Mouse (Mus musculus) midbrain, embryonic 13.5 days (tissue): ENCODE results near the gene Rerg. TPM values are rescaled to one million over a fixed set of nuclear protein-coding genes. Genes with fewer than 3 reads are reported as not detected.

Experiments used
- ATAC-seq: fragments of 200-750 bp; cut with Nextera tagmentation; 2 replicates; pipeline ENCODE4 v1.8.0; 2017; ENCODE audit warnings: mild to moderate bottlenecking, moderate TSS enrichment, moderate library complexity
- H3K27ac ChIP-seq: fragments of 300-500 bp; sonication (generic); 2 replicates; pipeline ENCODE4 v1.5.1; 2015; ENCODE audit warnings: inconsistent platforms, mild to moderate bottlenecking, moderate library complexity
- H3K27me3 ChIP-seq: fragments of 300-500 bp; sonication (generic); 2 replicates; pipeline ENCODE4 v1.6.1; 2015; ENCODE audit warnings: mild to moderate bottlenecking, inconsistent platforms
- H3K36me3 ChIP-seq: fragments of 300-500 bp; sonication (generic); 2 replicates; pipeline ENCODE4 v1.6.1; 2015; ENCODE audit warnings: mild to moderate bottlenecking, inconsistent platforms
- H3K4me1 ChIP-seq: fragments of 300-500 bp; sonication (generic); replicated peaks from 2 replicates; pipeline ENCODE4 v1.6.1; 2015; ENCODE audit warnings: inconsistent platforms
- H3K4me2 ChIP-seq: fragments of 300-500 bp; sonication (generic); replicated peaks from 2 replicates; pipeline ENCODE4 v1.6.1; 2015; ENCODE audit warnings: moderate library complexity, mild to moderate bottlenecking, inconsistent platforms
- H3K4me3 ChIP-seq: fragments of 300-500 bp; sonication (generic); replicated peaks from 2 replicates; pipeline ENCODE4 v1.5.1; 2015; ENCODE audit warnings: mild to moderate bottlenecking, inconsistent platforms
- H3K9ac ChIP-seq: fragments of 300-500 bp; sonication (generic); replicated peaks from 2 replicates; pipeline ENCODE4 v1.6.1; 2015; ENCODE audit warnings: mild to moderate bottlenecking, inconsistent platforms
- H3K9me3 ChIP-seq: fragments of 300-500 bp; sonication (generic); 2 replicates; pipeline ENCODE4 v1.6.1; 2016; ENCODE audit warnings: mild to moderate bottlenecking, inconsistent platforms
- WGBS: fragments of 180-500 bp; shearing (Covaris S2); methylation state at CpG from one replicate; pipeline ENCODE4 v1.1.7; 2015; 5-methylcytosine and 5-hydroxymethylcytosine counted together
- polyA plus RNA-seq: library from polyadenylated mRNA; unstranded; fragments of >200 nt; fragmentation: Nextera tagmentation; extraction: Ambion mirVana; gene quantifications from 2 replicates; pipeline ENCODE4 v1.2.1, GENCODE M21; 2015

The Rerg gene
- polyA plus RNA-seq, 1 experiment from 2014 or later, result 2.8 TPM

DNA sequence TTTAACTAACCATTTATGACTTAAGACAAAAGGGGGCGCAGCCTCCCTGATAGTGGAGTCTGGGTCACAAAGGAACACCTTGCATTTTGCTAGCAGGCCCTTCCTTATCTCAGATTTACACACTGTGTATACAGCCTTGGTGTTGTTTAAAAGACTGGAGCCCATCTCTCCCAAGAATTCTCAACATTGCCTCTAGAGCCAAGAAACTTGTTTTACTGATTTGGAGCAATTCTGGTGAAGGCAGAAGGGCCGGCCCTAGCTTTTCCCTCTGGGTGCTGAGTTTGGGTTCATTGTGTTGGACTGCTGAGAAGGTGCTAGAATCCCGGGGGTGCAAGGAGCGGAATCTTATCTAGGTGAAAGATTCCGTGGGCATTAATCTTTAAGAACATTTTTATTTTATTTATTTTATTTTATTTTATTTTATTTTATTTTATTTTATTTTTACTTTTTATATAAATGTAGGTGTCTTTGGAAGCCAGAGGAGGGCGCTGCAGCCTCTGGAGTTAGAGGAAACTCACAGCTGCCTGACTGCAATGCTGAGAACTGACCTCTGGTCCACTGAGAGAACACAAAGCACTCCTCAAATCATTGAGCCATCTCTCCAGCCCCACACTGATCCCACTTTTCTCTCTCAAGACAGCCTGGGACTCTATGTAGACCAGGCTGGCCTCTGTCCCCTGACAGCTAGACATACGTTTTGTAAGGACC, 26.3 kb downstream of the Rerg start:
- H3K27me3 ChIP-seq, result peaks cover 8% of the 10 kb centered on the region; the same call in 1 of the 2 replicates
- H3K27ac ChIP-seq, result no peak overlapping the region
- no peaks in the 10 kb centered on the region for H3K9me3 ChIP-seq
- H3K4me3 ChIP-seq, result no peak overlapping the region
- H3K9ac ChIP-seq, result no peak overlapping the region
- 85% methylated on average over 7 of the region's 7 CpGs for WGBS
- ATAC-seq, result no peak
- peaks cover 16% of the 10 kb centered on the region for H3K4me1 ChIP-seq
- no peak overlapping the region for H3K4me2 ChIP-seq
- no peaks in the 10 kb centered on the region for H3K36me3 ChIP-seq

- 1% methylated on average over 11 of the region's 11 CpGs for WGBS
- Histone ChIP-seq H3K27ac (no peak overlapping the region), H3K27me3 (peaks cover 8% of the 10 kb centered on the region; the same call in 1 of the 2 replicates), H3K4me1 (peaks cover 16% of the 10 kb centered on the region), H3K4me2 (peak overlapping the region; percentile 40), H3K9ac (no peak overlapping the region), H3K4me3 (peak overlapping the region; percentile 8; the same call in 1 of the 2 replicates), H3K9me3 (no peaks in the 10 kb centered on the region), H3K36me3 (no peaks in the 10 kb centered on the region)
- ATAC-seq, result peak; percentile 72
Observed at GRCm38 (mm10) chr6:137142796-137143195, 27.5 kb downstream of the Rerg start.

DNA sequence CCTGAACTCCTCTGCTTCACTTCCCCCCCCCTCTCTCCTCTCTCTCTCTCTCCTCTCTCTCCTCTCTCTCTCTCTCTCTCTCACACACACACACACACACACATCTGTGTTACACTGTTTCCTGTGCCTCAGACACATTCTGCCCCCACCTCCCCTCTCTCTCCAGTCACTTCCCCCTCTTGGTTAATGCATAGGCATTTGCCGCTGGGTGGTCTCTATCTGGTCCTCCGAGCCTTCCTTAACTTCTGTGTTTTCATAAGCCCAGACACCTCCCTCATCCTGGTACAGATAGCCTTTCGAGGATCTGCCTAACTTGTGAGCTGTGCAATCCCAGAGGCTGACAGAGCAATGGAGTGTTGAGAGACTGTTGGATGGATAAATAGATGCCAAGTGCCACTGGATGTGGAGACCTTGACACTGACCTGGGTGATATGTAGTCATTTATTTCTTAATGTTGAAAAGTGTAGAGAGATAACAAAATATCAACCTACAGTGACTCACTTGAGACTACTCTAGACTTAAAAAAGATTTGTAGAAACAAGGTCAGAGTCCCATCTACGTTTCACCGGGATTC, 29.0 kb downstream of the Rerg start:
- no peak overlapping the region for H3K27ac ChIP-seq
- WGBS, result 57% methylated on average over 5 of the region's 5 CpGs
- H3K27me3 ChIP-seq, result peaks cover 8% of the 10 kb centered on the region; the same call in 1 of the 2 replicates
- H3K4me3 ChIP-seq, result no peak overlapping the region
- no peak for ATAC-seq
- H3K4me1 ChIP-seq, result peaks cover 20% of the 10 kb centered on the region
- no peaks in the 10 kb centered on the region for H3K36me3 ChIP-seq
- H3K9ac ChIP-seq, result no peak overlapping the region
- H3K9me3 ChIP-seq, result no peaks in the 10 kb centered on the region
- H3K4me2 ChIP-seq, result no peak overlapping the region

DNA sequence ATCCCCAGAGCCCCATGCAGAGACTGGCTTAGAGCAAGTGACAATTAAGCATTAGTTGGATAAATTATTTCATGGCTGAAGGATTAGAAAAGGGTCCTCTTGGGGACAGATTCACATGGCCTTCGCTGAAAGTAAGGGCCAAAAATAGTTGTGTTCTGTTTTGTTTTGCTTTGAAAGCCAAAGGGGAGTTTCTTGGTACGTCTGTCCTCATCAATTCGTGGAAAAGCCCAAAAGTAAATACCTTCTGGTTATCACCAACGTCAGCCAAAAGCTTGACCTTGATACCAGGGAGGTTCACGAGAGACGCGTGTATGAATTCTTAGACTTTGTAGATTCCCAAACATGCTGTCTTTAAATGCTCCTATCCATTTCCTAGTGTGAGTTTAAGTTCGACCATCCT, 31.5 kb downstream of the Rerg start:
- no peak overlapping the region for H3K27ac ChIP-seq
- H3K4me2 ChIP-seq, result no peak overlapping the region
- H3K9me3 ChIP-seq, result no peaks in the 10 kb centered on the region
- no peak overlapping the region for H3K4me3 ChIP-seq
- H3K36me3 ChIP-seq, result no peaks in the 10 kb centered on the region
- no peak overlapping the region for H3K9ac ChIP-seq
- WGBS, result 78% methylated on average over 8 of the region's 8 CpGs
- H3K27me3 ChIP-seq, result peaks cover 8% of the 10 kb centered on the region; the same call in 1 of the 2 replicates
- no peak for ATAC-seq
- H3K4me1 ChIP-seq, result peaks cover 30% of the 10 kb centered on the region

DNA sequence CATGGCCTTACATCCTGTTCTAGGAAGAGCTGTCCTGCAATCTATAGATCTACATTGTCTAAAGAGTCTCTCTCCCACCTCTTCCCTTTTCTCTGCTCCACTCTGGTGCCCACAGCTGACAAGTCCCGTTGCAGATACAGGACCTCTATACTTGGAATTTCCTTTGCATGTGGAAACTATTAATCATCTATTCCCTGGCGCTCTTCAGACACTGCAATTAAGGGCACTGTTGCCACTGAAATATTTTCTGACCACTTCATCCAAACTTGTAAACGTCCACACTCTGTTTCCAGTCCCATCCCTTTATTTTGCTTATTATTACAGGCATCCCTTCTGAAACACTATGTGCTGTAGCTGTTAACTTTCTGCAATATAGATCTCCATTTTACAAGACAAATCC, 31.9 kb downstream of the Rerg start:
- no peaks in the 10 kb centered on the region for H3K9me3 ChIP-seq
- no peak overlapping the region for H3K27ac ChIP-seq
- 83% methylated on average over 3 of the region's 3 CpGs for WGBS
- no peaks in the 10 kb centered on the region for H3K36me3 ChIP-seq
- H3K4me2 ChIP-seq, result no peak overlapping the region
- H3K4me3 ChIP-seq, result no peak overlapping the region
- peaks cover 30% of the 10 kb centered on the region for H3K4me1 ChIP-seq
- peaks cover 8% of the 10 kb centered on the region; the same call in 1 of the 2 replicates for H3K27me3 ChIP-seq
- no peak for ATAC-seq
- no peak overlapping the region for H3K9ac ChIP-seq

- H3K4me2 ChIP-seq, result no peak overlapping the region
- ATAC-seq, result no peak
- WGBS, result 84% methylated on average over 4 of the region's 4 CpGs
- peaks cover 8% of the 10 kb centered on the region; the same call in 1 of the 2 replicates for H3K27me3 ChIP-seq
- H3K9me3 ChIP-seq, result no peaks in the 10 kb centered on the region
- no peak overlapping the region for H3K4me3 ChIP-seq
- H3K27ac ChIP-seq, result no peak overlapping the region
- peaks cover 20% of the 10 kb centered on the region for H3K4me1 ChIP-seq
- H3K9ac ChIP-seq, result no peak overlapping the region
- H3K36me3 ChIP-seq, result no peaks in the 10 kb centered on the region
Observed at GRCm38 (mm10) chr6:137136401-137136800, 33.9 kb downstream of the Rerg start.

DNA sequence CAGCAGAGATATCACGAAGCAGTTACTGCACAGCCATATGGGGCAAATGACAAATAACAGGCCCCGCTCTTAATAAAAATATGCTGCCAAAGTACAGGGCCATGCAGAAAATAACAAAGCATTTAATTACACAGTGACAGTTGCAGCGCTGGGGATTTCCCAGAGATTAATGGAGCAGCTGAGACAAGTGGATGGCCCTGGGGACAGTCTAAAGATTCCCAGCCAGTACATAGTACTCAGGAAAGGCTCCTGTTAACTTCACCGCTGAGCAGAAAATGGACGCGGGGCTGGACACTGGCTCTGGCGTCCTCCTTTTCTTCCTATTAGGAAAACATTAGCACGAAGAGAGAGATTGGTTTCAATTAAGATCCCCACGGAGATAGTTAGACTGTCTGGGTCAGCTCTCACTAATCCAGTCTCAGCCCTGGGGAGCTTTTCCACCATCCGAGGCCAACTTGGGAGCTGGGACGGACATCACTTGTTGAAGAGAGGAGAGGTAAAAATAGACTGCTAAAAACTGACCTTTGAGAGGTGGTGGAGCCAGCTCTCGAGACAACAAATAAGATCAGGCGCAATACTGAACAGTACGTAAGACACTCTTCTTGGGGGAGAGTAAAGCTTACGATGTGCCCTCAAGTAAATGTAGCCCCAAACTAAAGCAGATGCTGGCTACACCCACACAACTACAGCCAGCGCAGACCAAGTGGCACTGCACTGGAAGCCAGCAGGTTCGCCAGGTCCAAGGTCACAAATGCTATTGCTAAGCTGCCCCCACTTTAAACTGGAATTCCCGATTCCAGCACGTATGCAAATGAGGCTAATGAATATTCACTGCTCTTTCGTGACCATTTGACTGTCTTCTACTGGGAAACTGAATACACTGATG, 34.5 kb downstream of the Rerg start:
- Histone ChIP-seq H3K27ac (peak overlapping the region; percentile 44; the same call in 1 of the 2 replicates), H3K9ac (no peak overlapping the region), H3K4me3 (no peak overlapping the region), H3K4me2 (peak overlapping the region; percentile 18; the same call in 1 of the 2 replicates), H3K36me3 (no peaks in the 10 kb centered on the region), H3K4me1 (peaks cover 20% of the 10 kb centered on the region), H3K27me3 (peaks cover 8% of the 10 kb centered on the region; the same call in 1 of the 2 replicates), H3K9me3 (no peaks in the 10 kb centered on the region)
- ATAC-seq, result peak; percentile 84
- 33% methylated on average over 20 of the region's 20 CpGs for WGBS

- no peak for ATAC-seq
- H3K9ac ChIP-seq, result no peak overlapping the region
- H3K4me1 ChIP-seq, result peaks cover 20% of the 10 kb centered on the region
- WGBS, result 94% methylated on average over 1 of the region's 1 CpGs
- H3K27ac ChIP-seq, result no peak overlapping the region
- H3K9me3 ChIP-seq, result no peaks in the 10 kb centered on the region
- no peak overlapping the region for H3K4me2 ChIP-seq
- H3K36me3 ChIP-seq, result no peaks in the 10 kb centered on the region
- no peaks in the 10 kb centered on the region for H3K27me3 ChIP-seq
- no peak overlapping the region for H3K4me3 ChIP-seq
Observed at GRCm38 (mm10) chr6:137131794-137132193, 38.5 kb downstream of the Rerg start.

GRCm38 (mm10) chr6:137131349-137131748, 38.9 kb downstream of the Rerg start:
- no peak overlapping the region for H3K9ac ChIP-seq
- H3K9me3 ChIP-seq, result no peaks in the 10 kb centered on the region
- 56% methylated on average over 6 of the region's 6 CpGs for WGBS
- H3K4me1 ChIP-seq, result peaks cover 16% of the 10 kb centered on the region
- H3K27me3 ChIP-seq, result no peaks in the 10 kb centered on the region
- H3K27ac ChIP-seq, result no peak overlapping the region
- H3K4me3 ChIP-seq, result no peak overlapping the region
- H3K4me2 ChIP-seq, result no peak overlapping the region
- H3K36me3 ChIP-seq, result no peaks in the 10 kb centered on the region
- ATAC-seq, result no peak

GRCm38 (mm10) chr6:137126861-137127260, 43.4 kb downstream of the Rerg start:
- no peaks in the 10 kb centered on the region for H3K36me3 ChIP-seq
- no peak overlapping the region for H3K4me3 ChIP-seq
- H3K9me3 ChIP-seq, result no peaks in the 10 kb centered on the region
- no peaks in the 10 kb centered on the region for H3K4me1 ChIP-seq
- no peak overlapping the region for H3K9ac ChIP-seq
- H3K4me2 ChIP-seq, result no peak overlapping the region
- no peaks in the 10 kb centered on the region for H3K27me3 ChIP-seq
- no peak for ATAC-seq
- WGBS, result 94% methylated on average over 5 of the region's 5 CpGs
- no peak overlapping the region for H3K27ac ChIP-seq

DNA sequence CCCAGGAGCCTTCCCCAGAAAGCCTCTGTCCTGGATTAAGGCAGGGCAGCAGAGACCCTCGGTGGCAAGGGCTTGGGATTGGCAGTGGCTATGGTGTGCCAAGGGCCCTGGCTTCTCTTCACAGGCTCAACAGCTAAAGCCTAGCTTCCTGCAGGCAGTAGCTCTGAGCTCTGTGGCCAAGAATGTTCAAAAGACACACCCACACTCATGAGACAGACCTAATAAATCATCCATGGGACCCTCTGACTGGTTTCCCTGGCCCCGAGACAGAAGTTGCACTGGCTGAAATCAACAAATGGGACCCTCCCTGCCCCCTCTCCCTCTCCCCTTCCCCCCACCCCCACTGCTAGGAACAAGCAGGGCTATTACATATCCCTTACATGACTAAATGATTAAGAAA, 44.1 kb downstream of the Rerg start:
- Histone ChIP-seq H3K9me3 (no peaks in the 10 kb centered on the region), H3K27me3 (no peaks in the 10 kb centered on the region), H3K36me3 (no peaks in the 10 kb centered on the region), H3K4me3 (no peak overlapping the region), H3K9ac (no peak overlapping the region), H3K4me1 (no peaks in the 10 kb centered on the region), H3K4me2 (no peak overlapping the region), H3K27ac (no peak overlapping the region)
- ATAC-seq, result no peak
- WGBS, result 73% methylated on average over 2 of the region's 2 CpGs

- Histone ChIP-seq H3K4me3 (no peak overlapping the region), H3K4me1 (no peaks in the 10 kb centered on the region), H3K27ac (no peak overlapping the region), H3K27me3 (no peaks in the 10 kb centered on the region), H3K4me2 (no peak overlapping the region), H3K9ac (no peak overlapping the region), H3K9me3 (no peaks in the 10 kb centered on the region), H3K36me3 (no peaks in the 10 kb centered on the region)
- 89% methylated on average over 9 of the region's 9 CpGs for WGBS
- ATAC-seq, result no peak
Observed at GRCm38 (mm10) chr6:137125433-137125832, 44.9 kb downstream of the Rerg start.
